Mouse (Mus musculus) liver, embryonic 16.5 days (tissue): ENCODE data around the gene Peli1. TPM values are rescaled to one million over a fixed set of nuclear protein-coding genes. Genes with fewer than 3 reads are reported as not detected.

ENCODE experiments used
- ATAC-seq: fragments of 200-750 bp; cut with Nextera tagmentation; 2 replicates; pipeline ENCODE4 v1.8.0; 2017; ENCODE audit warnings: low read depth, mild to moderate bottlenecking, moderate number of reproducible peaks, moderate library complexity
- H3K27ac ChIP-seq: fragments of 300-500 bp; sonication (generic); 2 replicates; pipeline ENCODE4 v1.5.1; 2014; ENCODE audit warnings: mild to moderate bottlenecking, low read length
- H3K27me3 ChIP-seq: fragments of 300-500 bp; sonication (generic); 2 replicates; pipeline ENCODE4 v1.6.1; 2014; ENCODE audit warnings: low read depth, low read length, mixed read lengths; ENCODE audit not compliant: control insufficient read depth, insufficient read depth
- H3K36me3 ChIP-seq: fragments of 300-500 bp; sonication (generic); 2 replicates; pipeline ENCODE4 v1.6.1; 2014; ENCODE audit warnings: mild to moderate bottlenecking; ENCODE audit not compliant: control insufficient read depth, insufficient read depth
- H3K4me1 ChIP-seq: fragments of 300-500 bp; sonication (generic); 2 replicates; pipeline ENCODE4 v1.6.1; 2014; ENCODE audit warnings: low read depth, low read length, mixed read lengths; ENCODE audit not compliant: control insufficient read depth
- H3K4me2 ChIP-seq: fragments of 300-500 bp; sonication (generic); 2 replicates; pipeline ENCODE4 v1.6.1; 2014; ENCODE audit warnings: low read depth, low read length, mixed read lengths
- H3K4me3 ChIP-seq: fragments of 300-500 bp; sonication (generic); 2 replicates; pipeline ENCODE4 v1.5.1; 2014; ENCODE audit warnings: low read depth, mild to moderate bottlenecking, low read length
- H3K9ac ChIP-seq: fragments of 300-500 bp; sonication (generic); 2 replicates; pipeline ENCODE4 v1.6.1; 2014; ENCODE audit warnings: low read depth, low read length
- H3K9me3 ChIP-seq: fragments of 300-500 bp; sonication (generic); replicated peaks from 2 replicates; pipeline ENCODE4 v1.6.1; 2016; ENCODE audit warnings: low read length; ENCODE audit not compliant: control insufficient read depth
- WGBS: fragments of 180-500 bp; shearing (Covaris S2); extraction: QIAGEN DNeasy Blood & Tissue Kit; methylation state at CpG from one replicate; pipeline ENCODE4 v1.1.7; 2014; ENCODE audit not compliant: insufficient replicate concordance; 5-methylcytosine and 5-hydroxymethylcytosine counted together
- polyA plus RNA-seq: library from polyadenylated mRNA; unstranded; fragments of >200 nt; fragmentation: Nextera tagmentation; extraction: Ambion mirVana; gene quantifications from 2 replicates; pipeline ENCODE4 v1.2.1, GENCODE M21; 2015

Gene Peli1
- polyA plus RNA-seq, 1 experiment from 2014 or later, result 9.4 TPM

DNA sequence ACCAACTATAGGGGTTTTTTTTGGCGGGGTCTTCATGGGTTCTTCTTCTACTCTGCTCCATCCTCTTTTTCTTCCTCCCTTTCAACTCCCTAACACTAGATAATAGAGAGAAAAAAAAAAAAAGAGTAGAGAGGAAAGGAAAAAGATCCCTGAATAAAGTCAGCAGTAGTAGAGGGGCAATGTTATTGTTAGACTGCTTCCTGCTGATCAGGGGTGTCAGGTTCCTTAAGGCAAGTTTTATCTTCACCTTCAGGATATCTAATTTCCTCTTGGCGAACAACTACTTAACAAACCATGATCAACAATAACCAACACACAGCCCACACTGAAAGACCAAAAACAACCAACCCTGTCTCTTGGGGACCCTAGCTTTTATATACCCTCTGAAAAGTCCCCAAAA is 31.3 kb downstream of the Peli1 start:
- no peaks in the 10 kb centered on the region for H3K9me3 ChIP-seq
- 32% methylated on average over 2 of the region's 2 CpGs for WGBS
- H3K36me3 ChIP-seq, result no peaks in the 10 kb centered on the region
- no peak overlapping the region for H3K4me3 ChIP-seq
- no peaks in the 10 kb centered on the region for H3K27me3 ChIP-seq
- peaks cover 5% of the 10 kb centered on the region for H3K4me1 ChIP-seq
- no peak overlapping the region for H3K27ac ChIP-seq
- ATAC-seq, result no peak
- no peak overlapping the region for H3K9ac ChIP-seq
- H3K4me2 ChIP-seq, result no peak overlapping the region

DNA sequence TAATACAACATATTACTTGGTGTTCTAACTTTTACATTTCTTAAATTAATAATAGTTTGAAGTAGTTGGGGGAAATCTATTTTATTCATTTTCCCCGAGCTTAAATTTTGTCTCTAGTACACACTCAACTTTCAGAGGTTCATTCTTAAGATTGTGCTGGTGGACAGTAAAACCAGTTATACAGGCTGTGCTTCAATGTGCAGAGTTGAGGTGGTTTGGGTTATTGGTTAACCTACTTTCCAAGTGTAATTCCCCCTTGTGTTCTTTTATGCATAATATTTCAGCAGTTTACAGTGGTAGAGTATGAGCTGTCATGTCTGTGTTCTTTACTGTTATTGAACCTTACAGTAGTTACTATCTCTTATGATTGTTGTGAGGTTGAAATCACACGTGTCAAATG is 40.6 kb downstream of the Peli1 start:
- no peak overlapping the region for H3K4me3 ChIP-seq
- ATAC-seq, result no peak
- WGBS, result 57% methylated on average over 2 of the region's 2 CpGs
- H3K27me3 ChIP-seq, result no peaks in the 10 kb centered on the region
- H3K4me2 ChIP-seq, result no peak overlapping the region
- no peaks in the 10 kb centered on the region for H3K9me3 ChIP-seq
- H3K9ac ChIP-seq, result no peak overlapping the region
- no peak overlapping the region for H3K27ac ChIP-seq
- H3K36me3 ChIP-seq, result peaks cover 2% of the 10 kb centered on the region; the same call in 1 of the 2 replicates
- H3K4me1 ChIP-seq, result peaks cover 6% of the 10 kb centered on the region

DNA sequence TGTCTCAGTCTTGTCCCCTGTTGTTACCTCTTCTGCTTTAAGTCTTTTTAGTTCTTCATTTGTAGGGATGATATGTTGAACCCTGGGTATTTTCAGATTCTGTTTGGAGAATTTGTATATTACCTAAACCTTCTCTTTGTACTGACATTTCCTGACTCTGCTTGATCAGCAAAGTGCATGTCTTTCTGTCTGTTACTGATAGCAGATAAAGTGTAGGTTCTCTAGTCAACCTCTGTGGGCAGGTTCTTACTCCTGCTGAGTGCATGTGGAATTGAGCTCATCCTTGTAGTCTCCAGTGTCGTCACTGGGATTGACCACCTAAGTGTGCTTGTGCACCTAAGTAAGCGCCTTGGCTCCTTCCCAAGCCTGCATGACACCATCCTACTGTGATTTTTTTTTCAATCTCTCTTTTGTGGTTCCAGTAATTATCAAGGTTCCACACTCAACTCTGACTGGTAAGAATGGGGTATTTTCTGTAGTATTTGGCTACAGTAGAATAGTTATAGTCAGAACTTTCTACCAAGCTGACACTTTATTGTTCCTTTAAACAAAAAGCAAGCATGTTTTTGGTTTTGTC is 43.9 kb downstream of the Peli1 start:
- Histone ChIP-seq H3K9ac (no peak overlapping the region), H3K4me3 (no peak overlapping the region), H3K9me3 (no peaks in the 10 kb centered on the region), H3K4me1 (peaks cover 6% of the 10 kb centered on the region), H3K27ac (no peak overlapping the region), H3K4me2 (no peak overlapping the region; the same call in 1 of the 2 replicates), H3K36me3 (peaks cover 2% of the 10 kb centered on the region; the same call in 1 of the 2 replicates), H3K27me3 (no peaks in the 10 kb centered on the region)
- ATAC-seq, result no peak
- 53% methylated on average over 2 of the region's 2 CpGs for WGBS

DNA sequence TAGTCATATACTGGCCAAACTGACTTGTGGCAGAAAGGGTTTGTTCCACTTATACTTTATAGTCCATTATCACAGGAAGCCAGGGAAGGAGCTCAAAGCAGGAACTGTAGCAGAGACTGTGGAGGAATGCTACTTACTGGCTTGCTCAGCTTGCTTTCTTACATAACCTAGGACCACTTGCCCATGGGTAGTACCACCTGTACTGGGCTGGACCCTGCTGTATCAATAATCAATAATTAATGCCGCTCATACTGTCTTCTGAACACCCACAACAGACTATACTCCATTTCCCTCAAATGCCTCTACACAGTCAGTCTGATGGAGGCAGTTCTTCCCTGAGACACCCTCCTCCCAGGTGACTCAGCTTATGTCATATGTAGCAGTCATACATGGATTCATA is 48.4 kb downstream of the Peli1 start:
- Histone ChIP-seq H3K36me3 (peaks cover 10% of the 10 kb centered on the region), H3K4me1 (peaks cover 6% of the 10 kb centered on the region), H3K9me3 (no peaks in the 10 kb centered on the region), H3K9ac (no peak overlapping the region), H3K27me3 (no peaks in the 10 kb centered on the region), H3K4me2 (no peak overlapping the region), H3K4me3 (no peak overlapping the region), H3K27ac (no peak overlapping the region)
- WGBS, result 83% methylated on average over 1 of the region's 1 CpGs
- ATAC-seq, result no peak

DNA sequence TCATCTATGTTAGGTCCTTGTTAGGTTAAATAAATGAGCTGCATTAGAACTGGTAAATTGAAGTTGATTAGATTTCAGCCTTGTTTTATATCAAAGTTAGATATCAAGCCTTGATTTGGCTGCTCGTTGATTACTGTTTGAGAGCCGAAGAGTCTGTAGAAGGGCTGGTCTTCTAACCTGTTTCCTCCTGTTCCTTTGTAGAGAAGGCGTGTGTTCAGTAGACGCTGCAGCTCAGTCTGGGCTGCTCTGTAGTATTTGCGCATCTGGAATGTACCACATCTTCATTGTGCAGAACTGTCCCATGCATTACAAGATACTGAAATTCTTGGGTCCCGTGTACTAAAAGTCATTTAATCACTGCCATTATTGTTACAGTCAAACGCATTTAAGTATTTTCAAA is 50.2 kb downstream of the Peli1 start:
- Histone ChIP-seq H3K36me3 (peaks cover 9% of the 10 kb centered on the region), H3K27me3 (no peaks in the 10 kb centered on the region), H3K9me3 (no peaks in the 10 kb centered on the region), H3K4me1 (no peaks in the 10 kb centered on the region), H3K4me3 (no peak overlapping the region), H3K27ac (no peak overlapping the region), H3K9ac (no peak overlapping the region), H3K4me2 (no peak overlapping the region)
- WGBS, result 85% methylated on average over 7 of the region's 7 CpGs
- no peak for ATAC-seq

DNA sequence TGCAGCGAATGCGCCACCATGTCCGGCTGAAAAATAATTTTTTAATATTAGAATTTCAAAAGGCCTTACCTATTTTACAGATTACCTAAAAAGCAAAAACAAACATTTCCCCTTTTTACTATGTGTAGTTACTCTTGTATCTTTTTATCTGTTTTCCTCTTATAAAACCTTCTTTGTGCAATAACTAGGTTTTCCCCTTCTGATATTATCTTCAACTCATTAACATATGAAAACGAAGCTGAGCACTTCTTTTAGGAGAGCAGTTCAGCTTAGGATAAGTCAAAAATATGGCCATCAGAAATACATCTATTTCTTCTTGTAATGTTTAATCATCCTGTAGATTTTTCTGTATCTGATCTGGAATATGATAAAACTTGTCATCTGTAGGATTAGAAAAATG is 50.7 kb downstream of the Peli1 start:
- Histone ChIP-seq H3K27ac (no peak overlapping the region), H3K27me3 (no peaks in the 10 kb centered on the region), H3K4me1 (no peaks in the 10 kb centered on the region), H3K9me3 (no peaks in the 10 kb centered on the region), H3K4me3 (no peak overlapping the region), H3K4me2 (no peak overlapping the region), H3K36me3 (peaks cover 7% of the 10 kb centered on the region), H3K9ac (no peak overlapping the region)
- ATAC-seq, result no peak
- 82% methylated on average over 4 of the region's 4 CpGs for WGBS

DNA sequence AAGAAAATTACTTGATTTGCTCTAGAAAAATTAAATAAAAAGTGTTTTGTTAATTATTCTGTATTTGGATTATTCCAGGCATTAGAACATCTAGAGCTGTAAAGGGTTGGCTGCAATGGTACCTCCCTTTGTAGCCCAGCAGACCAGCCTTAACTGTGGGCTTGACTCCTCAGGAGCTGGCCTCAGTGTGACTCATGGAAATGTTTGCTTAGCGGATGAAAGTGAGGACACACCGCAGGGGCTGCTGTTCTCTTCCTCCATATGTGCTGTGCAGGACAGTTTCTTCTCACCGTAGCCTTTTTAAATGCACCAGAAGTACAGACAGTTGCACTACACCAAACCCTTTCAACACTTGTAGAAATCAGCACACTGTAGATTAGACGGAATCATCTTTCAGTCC is 58.4 kb downstream of the Peli1 start:
- H3K27me3 ChIP-seq, result no peaks in the 10 kb centered on the region
- H3K27ac ChIP-seq, result no peak overlapping the region
- H3K36me3 ChIP-seq, result peaks cover 9% of the 10 kb centered on the region
- no peaks in the 10 kb centered on the region for H3K9me3 ChIP-seq
- H3K4me1 ChIP-seq, result no peaks in the 10 kb centered on the region
- H3K9ac ChIP-seq, result no peak overlapping the region
- H3K4me3 ChIP-seq, result no peak overlapping the region
- H3K4me2 ChIP-seq, result no peak overlapping the region
- ATAC-seq, result no peak
- 88% methylated on average over 4 of the region's 4 CpGs for WGBS

DNA sequence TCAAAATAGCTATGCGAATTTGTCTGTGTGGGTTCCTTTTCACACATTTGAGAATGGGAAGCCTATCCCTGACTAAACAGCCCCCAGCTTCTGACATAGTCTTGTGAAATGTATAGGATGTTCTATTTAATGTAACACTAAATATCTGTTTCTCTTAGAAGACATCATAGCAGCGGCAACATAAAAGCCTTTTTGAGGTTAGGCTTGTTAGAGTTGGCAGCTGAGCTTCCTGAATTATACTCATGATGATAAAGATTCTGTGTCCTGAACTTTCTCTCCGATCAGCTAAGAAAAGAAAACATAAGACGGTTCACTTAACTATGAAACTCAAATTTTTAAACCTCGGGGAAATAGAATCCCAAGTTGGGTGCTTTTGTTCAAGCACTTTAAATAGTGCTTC is 59.2 kb downstream of the Peli1 start:
- 74% methylated on average over 5 of the region's 5 CpGs for whole genome bisulfite sequencing
- H3K27me3 ChIP-seq, result no peaks in the 10 kb centered on the region
- H3K9me3 ChIP-seq, result no peaks in the 10 kb centered on the region
- H3K9ac ChIP-seq, result no peak overlapping the region
- H3K27ac ChIP-seq, result no peak overlapping the region
- no peak overlapping the region for H3K4me2 ChIP-seq
- no peak overlapping the region for H3K4me3 ChIP-seq
- peaks cover 9% of the 10 kb centered on the region for H3K36me3 ChIP-seq
- H3K4me1 ChIP-seq, result no peaks in the 10 kb centered on the region
- ATAC-seq, result no peak

DNA sequence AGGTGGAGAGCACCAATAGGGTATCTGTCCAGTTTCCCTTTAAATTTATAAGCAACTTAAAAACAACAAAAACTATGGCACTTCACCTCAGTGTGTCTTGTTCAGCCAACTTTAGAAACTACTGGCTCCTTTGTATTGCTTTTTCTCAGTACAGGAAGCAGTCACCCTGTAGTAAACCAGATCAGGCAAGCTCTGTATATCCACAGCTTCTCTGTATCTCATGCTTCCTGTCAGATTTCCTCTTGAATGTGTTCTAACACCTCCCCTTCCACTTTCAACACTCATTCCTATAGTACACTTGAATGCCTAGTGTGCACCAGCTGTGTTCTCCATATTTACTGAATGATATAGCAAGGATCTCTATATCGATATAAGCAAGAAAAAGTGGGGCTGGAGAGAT is 60.6 kb downstream of the Peli1 start:
- no peak overlapping the region for H3K4me3 ChIP-seq
- WGBS, result 80% methylated on average over 1 of the region's 1 CpGs

More for the DNA sequence above, 60.6 kb downstream of the Peli1 start:
- Histone ChIP-seq H3K27me3 (no peaks in the 10 kb centered on the region), H3K4me1 (no peaks in the 10 kb centered on the region), H3K4me2 (no peak overlapping the region), H3K36me3 (peaks cover 9% of the 10 kb centered on the region), H3K27ac (no peak overlapping the region), H3K9me3 (no peaks in the 10 kb centered on the region), H3K9ac (no peak overlapping the region)
- ATAC-seq, result no peak
